Mouse (Mus musculus) mature B cell (primary cell): ENCODE data around the gene Gm17655.
"Not testable (repeated sequence)": the region's sequence is repeated elsewhere in the genome, so short reads cannot be mapped to it uniquely, and the experiment has no call there.

Source experiments
- in situ Hi-C: fragments of 300-500 bp; cut with MboI; formaldehyde crosslinking; loops from 2 replicates; pipeline ENCODE4 v1.14.3; 2019

Gm17655 gene

DNA sequence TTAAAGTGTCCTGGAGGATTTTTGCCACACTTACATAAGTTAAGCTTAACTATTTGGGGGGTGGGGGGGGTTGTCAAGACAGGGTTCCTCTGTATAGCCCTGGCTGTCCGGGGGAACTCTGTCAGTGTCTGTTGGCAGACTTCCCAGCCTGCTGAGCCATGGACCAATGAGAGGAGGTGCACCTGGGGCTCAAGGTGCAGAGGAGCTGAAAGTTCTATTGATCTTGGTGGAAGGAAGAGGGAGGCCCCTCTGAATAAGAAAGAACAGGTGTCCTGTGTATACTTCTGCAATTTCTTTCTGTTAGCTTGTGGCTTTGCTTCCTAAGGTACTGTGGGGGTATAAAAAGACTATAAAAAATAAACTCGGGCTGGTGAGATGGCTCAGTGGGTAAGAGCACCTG, 19.2 kb upstream of the Gm17655 start:
- in situ Hi-C loops, result no loop called here

DNA sequence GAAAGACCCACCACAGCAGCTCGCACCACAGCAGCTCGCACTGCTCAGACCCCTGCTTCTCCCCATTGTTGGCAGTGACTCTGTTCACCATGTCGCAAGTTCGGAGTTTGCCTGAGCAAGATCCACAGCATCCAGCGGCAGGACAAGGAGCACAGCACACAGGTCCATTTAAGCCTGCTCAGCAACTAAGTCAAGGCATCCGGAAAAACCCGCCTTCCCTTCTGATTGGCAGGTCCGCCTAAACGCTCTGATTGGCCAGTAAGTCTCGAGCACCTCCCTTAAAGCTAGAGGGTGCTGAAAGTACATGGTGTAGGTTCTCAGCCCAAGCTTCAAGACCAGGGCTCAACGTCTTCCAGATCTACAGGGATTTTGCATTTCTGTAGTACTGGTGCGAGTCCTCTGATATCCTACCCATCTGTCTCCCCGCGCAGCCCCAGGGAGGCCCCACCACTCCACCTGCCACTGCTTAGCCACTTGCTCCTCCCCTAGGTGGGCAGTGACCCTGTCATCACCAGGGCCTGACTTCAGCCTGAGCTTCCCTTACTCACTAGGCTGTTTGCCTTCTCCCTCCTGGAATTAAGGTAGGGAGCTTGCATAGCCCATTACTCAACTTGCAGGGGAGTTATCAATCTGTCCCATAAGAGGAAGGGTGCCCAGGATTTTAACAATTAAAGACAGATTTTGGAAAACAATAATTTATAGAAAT, 14.0 kb upstream of the Gm17655 start:
- in situ Hi-C loops, result no loop called here

DNA sequence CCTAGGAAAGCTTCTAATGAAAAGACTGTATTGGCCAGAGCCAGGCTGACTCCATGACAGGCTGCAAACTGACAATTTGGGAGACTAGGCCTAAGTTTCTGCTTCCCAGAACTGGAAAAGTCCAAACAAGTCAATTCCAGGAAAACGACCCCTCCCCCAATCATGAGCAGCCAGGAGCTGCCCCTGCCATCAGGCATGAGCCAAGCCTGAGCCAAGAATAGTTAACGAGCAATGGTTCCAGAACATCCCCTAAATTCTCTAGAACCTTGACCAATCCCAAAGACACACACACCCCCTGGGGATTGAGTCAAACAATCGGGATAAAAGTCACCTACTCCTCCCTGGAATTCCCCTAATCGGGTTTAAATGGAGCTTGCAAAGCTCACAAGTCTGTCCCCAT, 10.6 kb upstream of the Gm17655 start:
- in situ Hi-C loops, result no loop called here

DNA sequence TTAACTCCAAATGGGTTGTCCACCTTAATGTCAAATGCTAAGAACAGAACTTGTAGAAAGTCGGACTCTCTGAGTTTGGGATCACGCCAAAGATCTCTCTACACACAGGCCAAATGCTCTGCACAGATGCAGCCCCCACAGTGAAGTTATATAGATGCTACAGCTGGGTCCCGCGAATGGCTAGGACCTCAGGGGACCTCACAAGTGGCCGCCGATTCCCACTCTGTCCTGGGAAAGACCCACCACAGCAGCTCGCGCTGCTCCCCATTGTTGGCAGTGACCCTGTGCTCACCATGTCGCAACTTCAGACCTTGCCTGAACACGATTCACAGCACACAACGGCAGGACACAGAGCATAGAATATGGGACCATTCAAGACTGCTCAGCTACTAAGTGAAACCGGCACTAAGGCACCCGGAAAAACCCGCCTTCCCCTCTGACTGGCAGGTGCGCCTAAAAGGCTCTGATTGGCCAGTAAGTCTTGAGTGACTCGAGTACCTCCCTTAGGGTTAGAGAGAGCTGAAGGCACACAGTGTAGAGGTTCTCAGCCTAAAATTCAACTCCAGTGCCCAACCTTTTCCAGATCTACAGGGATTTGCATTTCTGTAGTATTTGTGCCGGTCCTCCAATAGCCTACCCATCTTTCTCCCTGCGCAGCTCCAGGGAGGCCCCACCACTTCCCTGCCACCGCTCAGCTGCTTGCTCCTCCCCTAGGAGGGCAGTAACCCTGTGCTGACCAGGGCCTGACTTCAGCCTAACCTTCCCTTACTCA, 14.5 kb downstream of the Gm17655 start:
- in situ Hi-C loops, result no loop called here

DNA sequence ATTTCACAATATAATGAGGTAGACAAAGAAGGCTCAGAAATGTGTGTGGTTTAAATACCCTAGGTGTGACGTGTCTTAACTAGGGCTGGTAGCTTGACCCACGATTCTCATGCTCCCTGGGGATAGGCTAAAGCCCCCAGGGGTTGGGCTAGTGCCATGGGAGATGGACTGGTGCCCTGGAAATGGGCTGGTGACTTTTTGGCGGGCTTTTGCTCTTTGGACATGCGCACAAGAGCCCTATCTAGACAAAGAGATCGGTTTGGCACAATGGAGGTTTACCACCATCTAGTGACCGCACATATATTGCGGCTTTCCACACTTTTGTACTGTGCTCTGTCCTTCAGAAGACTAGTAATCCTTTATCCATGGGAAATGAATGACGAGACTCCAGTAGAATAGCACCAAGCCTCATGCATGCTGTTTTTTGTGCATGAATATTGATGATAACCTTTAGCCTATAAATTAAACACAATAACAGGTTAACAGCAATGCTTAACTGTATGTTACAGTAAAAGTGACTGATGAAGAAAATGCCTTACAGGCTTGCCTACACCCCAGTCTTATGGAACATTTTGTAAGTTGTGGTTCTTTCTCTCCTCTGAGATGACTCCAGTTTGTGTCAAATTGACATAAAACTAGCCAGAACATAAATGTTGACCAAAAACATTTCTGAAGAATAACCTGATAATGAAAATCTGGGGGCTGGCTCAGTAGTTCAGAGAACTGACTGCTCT, 48.5 kb downstream of the Gm17655 start:
- in situ Hi-C loops, result not testable (repeated sequence)

- in situ Hi-C loops, result no loop called here
Measured at GRCm38 (mm10) chr5:110023273-110023672, 49.0 kb downstream of the Gm17655 start.

- in situ Hi-C loops, result not testable (repeated sequence)
Measured at GRCm38 (mm10) chr5:110015775-110016174, 56.5 kb downstream of the Gm17655 start.
